Mouse (Mus musculus) gastrocnemius, postnatal 10 days (tissue): ENCODE results near the gene Gm28051. TPM values are rescaled to one million over a fixed set of nuclear protein-coding genes. Genes with fewer than 3 reads are reported as not detected.

Experiments used
- DNase-seq: peaks from one replicate; pipeline ENCODE4 v3.0.0; 2021; ENCODE audit warnings: mixed read lengths
- microRNA-seq, 2 experiments: library from miRNA; unstranded; fragments of <30 nt; microRNA quantifications; one replicate each; pipeline ENCODE4 v1.2.0; 2021
- total RNA-seq, 2 experiments: library from RNA; stranded (reverse); gene quantifications; 2 replicates each; pipeline ENCODE4 v1.2.3; 2021

Gm28051 gene
- total RNA-seq, 2 experiments from 2014 or later, result not detected

- no peak for DNase-seq
These were observed 72.7 kb downstream of the Gm28051 start for GRCm38 (mm10) chr12:102684720-102685386.

GRCm38 (mm10) chr12:102683979-102684378, 73.6 kb downstream of the Gm28051 start:
- no peak for DNase-seq

DNA sequence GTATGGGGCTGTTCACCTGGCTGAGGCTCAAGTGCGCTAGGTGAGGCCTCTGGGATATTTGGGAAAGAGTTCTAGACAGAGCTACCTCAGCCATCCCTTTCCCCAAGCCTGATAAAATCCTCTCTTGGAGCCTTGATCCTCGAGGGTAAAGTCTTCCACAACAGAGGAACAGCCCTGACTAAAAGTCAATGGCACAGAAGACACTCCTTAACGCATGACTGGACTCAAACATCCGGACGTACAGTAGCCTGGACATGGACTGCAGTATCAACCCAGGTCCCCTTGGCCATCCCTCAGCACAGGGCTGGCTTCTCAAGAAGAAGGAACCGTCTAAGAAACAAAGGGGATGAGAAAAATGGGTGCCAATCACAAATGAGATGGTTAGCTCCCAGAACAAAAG, 74.1 kb downstream of the Gm28051 start:
- DNase-seq, result no peak

DNA sequence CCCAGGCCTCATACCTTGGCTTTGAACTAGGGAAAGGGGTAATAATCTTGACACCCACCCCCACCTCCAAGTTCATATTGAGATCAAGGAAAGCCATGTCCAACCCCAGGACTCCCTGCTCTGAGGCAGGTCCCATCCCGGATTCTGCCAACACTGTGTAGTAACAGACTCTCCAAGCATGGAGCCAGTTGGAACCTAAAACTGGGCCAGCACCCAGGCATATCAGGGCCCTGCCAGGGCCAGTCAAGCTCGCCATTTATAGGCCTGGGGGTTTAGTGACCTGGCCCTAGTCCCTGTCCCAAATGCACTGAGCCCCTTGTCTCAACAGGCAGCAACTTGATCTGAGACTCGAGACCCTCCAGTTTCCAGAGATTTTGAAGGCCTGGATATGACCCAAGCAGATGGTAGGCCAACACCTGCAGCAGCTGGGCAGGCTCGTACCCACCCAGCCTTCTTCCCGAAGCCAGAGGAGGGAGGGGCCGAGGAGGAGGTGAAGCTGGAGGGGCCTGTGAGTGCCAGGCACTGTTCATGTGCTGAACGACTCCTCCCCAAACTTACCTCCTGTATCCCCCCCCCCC, 74.8 kb downstream of the Gm28051 start:
- peak; percentile 61 for DNase-seq

GRCm38 (mm10) chr12:102682085-102682484, 75.5 kb downstream of the Gm28051 start:
- no peak for DNase-seq

DNA sequence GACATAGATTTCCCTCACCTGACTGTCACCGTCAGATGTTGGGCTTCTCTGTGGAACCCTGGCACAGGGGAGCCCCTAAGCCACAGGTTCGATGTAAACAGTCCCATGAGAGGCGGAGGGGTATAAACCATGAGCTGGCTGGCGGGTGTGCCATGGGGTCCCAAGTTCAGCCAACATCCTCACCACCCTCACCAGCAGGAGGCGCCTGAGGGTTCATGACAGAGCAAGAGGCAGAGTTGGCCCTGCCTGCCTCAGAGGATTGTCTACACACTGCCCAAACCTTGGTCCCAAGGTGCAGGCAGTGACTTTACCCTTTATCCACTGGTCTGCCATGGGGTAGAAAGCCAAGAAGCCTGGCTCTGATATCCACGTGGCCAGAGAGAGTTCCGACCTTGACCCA, 76.0 kb downstream of the Gm28051 start:
- peak; percentile 42 for DNase-seq

GRCm38 (mm10) chr12:102678820-102679219, 78.7 kb downstream of the Gm28051 start:
- DNase-seq, result no peak

DNA sequence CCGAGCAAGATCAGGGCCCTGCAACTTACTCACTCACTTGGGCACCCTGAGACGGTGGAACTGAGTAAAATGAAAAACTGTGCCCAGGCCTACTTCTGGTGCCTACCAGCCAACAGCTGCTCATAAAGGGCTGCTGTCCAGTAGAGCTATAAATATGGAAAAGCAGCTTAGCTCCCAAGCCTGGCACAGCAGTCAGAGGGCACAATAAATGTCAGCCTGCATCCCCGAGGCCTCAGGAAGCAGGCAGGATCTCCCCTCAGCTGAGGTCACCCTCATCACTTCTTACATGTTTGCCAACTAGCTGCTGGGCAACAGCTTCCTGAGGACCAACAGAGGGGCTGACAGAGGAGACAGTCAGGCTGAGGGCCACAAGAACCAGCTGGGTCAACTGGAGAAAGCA, 80.5 kb downstream of the Gm28051 start:
- no peak for DNase-seq

- no peak for DNase-seq
These were observed 83.0 kb downstream of the Gm28051 start for GRCm38 (mm10) chr12:102674556-102674955.

DNA sequence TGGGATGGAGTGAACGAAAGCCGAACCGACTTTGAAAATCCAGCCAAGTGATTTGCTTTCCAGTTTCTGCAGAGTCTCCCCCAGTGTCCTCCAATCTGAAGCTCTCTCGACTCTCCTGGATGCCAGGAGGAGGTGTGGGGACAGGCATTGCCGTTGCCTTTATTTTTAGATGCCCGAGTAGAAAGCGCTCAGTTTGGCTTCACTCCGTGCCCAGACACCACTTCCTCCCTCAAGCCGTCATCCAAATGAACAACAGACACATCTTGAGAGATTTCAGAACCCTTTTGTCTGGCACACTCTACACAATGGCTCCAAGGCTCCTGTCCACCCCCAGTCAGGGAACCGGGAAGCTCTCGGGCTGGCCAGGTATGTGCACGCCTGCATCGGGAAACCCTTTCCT, 83.4 kb downstream of the Gm28051 start:
- no peak for DNase-seq

DNA sequence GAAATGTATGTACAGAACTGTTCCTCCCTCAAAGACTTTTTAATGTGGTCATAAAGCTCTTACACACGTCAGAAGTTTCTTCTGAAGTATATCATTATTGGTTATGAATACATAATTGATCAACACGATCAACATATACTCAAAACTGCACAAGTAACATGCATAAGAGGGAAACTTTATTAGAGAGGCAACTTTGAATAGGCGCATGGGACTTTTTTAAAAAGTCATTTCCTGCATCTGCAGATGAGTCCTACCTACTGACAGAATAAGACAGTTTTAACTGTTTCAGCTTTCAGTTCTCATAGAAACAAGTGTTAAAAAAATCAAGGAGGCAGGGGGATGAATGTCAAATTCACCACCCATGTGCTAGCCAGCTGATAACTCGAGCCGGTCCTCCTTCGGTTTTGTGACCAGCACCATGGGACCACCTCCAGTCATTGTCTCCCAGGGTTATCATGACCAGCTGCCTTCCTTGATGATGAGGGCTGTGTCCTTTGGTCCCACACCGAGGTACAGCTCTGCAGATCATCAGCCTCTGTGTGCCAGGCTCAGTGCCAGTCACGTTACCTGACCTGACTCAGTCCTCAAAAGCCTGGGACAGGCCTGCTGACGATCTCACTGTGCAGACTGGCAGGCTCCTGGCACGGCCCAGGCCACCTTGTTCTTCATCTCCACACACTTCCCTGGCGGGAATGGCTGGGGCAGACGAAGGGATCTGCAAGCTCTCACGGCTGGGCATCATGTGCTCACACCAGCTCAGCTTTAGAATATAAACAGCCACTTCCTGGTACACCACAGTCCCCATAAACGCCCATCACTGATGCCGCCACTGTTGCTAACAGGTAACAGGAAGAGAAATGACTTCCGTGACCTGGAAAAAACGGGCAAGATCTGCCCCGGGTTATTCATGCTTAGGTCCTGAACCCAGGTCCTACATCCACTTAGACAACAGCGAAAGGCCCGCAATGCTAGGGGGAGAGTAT, 84.4 kb downstream of the Gm28051 start:
- DNase-seq, result no peak

DNA sequence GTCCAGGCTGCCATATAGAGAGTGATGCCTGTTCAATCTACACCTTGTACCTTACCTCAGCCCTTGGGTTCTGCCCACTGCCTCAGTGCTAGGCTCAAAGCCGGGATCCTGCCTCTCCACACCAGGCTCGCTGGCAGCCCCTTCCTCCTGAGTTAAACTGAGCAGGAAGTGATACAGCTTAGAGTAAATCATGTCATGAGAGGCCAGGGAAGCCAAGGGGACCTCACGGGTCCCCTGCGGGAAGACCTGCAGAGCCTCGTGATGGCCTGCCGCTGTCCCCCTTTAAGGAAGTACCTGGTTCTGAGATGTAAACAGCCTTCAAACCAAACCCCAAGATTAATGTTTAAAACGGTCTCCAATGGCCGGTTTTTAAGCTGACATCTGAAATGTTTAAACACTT, 85.4 kb downstream of the Gm28051 start:
- DNase-seq, result no peak

- no peak for DNase-seq
These were observed 86.7 kb downstream of the Gm28051 start for GRCm38 (mm10) chr12:102670848-102671247.

Small RNAs within 50 kb of the gene (microRNA-seq; reads per million reads assigned to microRNA genes)
- gene Mir1936, result 0.25 to 0.32 reads per million in 2 experiments

Other genes with a start within 250 kb of the Gm28051 start
- gene Chga, start 202.8 kb downstream of the Gm28051 start, total RNA-seq, result under 1 TPM; 0.21 to 0.36 TPM
- 1 to 10 TPM; 5.6 to 6.0 TPM for gene Itpk1, start 52.8 kb downstream of the Gm28051 start, total RNA-seq
- gene Moap1, start 14.1 kb downstream of the Gm28051 start, total RNA-seq, result 1 to 10 TPM; 6.4 to 6.8 TPM
- gene Tmem251, start 14.0 kb downstream of the Gm28051 start, total RNA-seq, result 1 to 10 TPM; 2.3 to 2.7 TPM
- 1 to 10 TPM; 6.7 to 7.4 TPM for gene Gon7, start within 50 bp of the Gm28051 start, total RNA-seq
- gene Ubr7, start 202 bp upstream of the Gm28051 start, total RNA-seq, result 10 to 100 TPM; 15.2 to 17.7 TPM
- 1 to 10 TPM; 3.4 to 3.5 TPM for gene Gm20604, start 907 bp upstream of the Gm28051 start, total RNA-seq
- gene Btbd7, start 120.7 kb upstream of the Gm28051 start, total RNA-seq, result 10 to 100 TPM; 18.6 to 25.3 TPM
- not detected for gene Cox8c, start 141.6 kb upstream of the Gm28051 start, total RNA-seq
- under 1 TPM; 0.12 to 0.16 TPM for gene Unc79, start 191.1 kb upstream of the Gm28051 start, total RNA-seq